Mouse (Mus musculus) intestine, embryonic 15.5 days (tissue): ENCODE results near the gene Trpm3. TPM values are rescaled to one million over a fixed set of nuclear protein-coding genes. Genes with fewer than 3 reads are reported as not detected.
A peak's percentile ranks its signal among the peaks of the same experiment; 100 is the strongest.

Experiments used
- ATAC-seq: fragments of 200-750 bp; cut with Nextera tagmentation; 2 replicates; pipeline ENCODE4 v1.8.0; 2017; ENCODE audit warnings: moderate TSS enrichment, moderate library complexity
- H3K27ac ChIP-seq: fragments of 300-500 bp; sonication (generic); 2 replicates; pipeline ENCODE4 v1.5.1; 2015; ENCODE audit warnings: mild to moderate bottlenecking, inconsistent platforms
- H3K27me3 ChIP-seq: fragments of 300-500 bp; sonication (generic); replicated peaks from 2 replicates; pipeline ENCODE4 v1.6.1; 2015; ENCODE audit warnings: inconsistent platforms
- H3K36me3 ChIP-seq: fragments of 300-500 bp; sonication (generic); 2 replicates; pipeline ENCODE4 v1.6.1; 2015; ENCODE audit warnings: inconsistent platforms
- H3K4me1 ChIP-seq: fragments of 300-500 bp; sonication (generic); replicated peaks from 2 replicates; pipeline ENCODE4 v1.6.1; 2015; ENCODE audit warnings: inconsistent platforms
- H3K4me2 ChIP-seq: fragments of 300-500 bp; sonication (generic); replicated peaks from 2 replicates; pipeline ENCODE4 v1.6.1; 2015; ENCODE audit warnings: mild to moderate bottlenecking, inconsistent platforms
- H3K4me3 ChIP-seq: fragments of 300-500 bp; sonication (generic); replicated peaks from 2 replicates; pipeline ENCODE4 v1.5.1; 2015; ENCODE audit warnings: inconsistent platforms
- H3K9ac ChIP-seq: fragments of 300-500 bp; sonication (generic); 2 replicates; pipeline ENCODE4 v1.6.1; 2015; ENCODE audit warnings: inconsistent platforms
- H3K9me3 ChIP-seq: fragments of 300-500 bp; sonication (generic); 2 replicates; pipeline ENCODE4 v1.6.1; 2016; ENCODE audit warnings: inconsistent platforms
- WGBS: fragments of 180-500 bp; shearing (Covaris S2); methylation state at CpG from one replicate; pipeline ENCODE4 v1.1.7; 2015; 5-methylcytosine and 5-hydroxymethylcytosine counted together
- polyA plus RNA-seq: library from polyadenylated mRNA; unstranded; fragments of >200 nt; fragmentation: Nextera tagmentation; extraction: Ambion mirVana; gene quantifications from 2 replicates; pipeline ENCODE4 v1.2.1, GENCODE M21; 2015

Gene Trpm3
- polyA plus RNA-seq, 1 experiment from 2014 or later: 0.26 TPM

DNA sequence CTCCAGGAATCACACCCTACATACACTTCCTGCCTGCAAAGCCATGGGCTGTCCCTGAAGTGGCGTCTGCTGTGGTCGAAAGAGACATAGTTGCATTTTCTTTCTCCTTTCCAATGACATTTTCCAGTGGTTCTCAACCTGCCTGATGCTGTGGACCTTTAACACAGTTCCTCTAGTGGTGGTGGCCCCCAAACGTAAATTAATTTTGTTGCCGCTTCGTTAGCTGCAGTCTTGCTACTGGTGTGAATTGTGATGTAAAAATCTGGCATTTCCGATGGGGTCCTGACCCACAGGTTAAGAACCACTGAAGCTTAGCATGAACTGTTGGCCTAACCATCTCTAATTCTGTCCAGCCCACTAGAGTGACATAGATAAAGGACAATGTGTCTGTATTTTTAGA is 771.8 kb downstream of the Trpm3 start:
- H3K9ac ChIP-seq: no peak overlapping the region
- no peaks in the 10 kb centered on the region for H3K9me3 ChIP-seq
- H3K36me3 ChIP-seq: no peaks in the 10 kb centered on the region
- no peaks in the 10 kb centered on the region for H3K4me1 ChIP-seq
- ATAC-seq: no peak
- no peak overlapping the region for H3K4me2 ChIP-seq
- no peak overlapping the region for H3K4me3 ChIP-seq
- no peaks in the 10 kb centered on the region for H3K27me3 ChIP-seq
- WGBS: 84% methylated on average over 6 of the region's 6 CpGs
- no peak overlapping the region for H3K27ac ChIP-seq

DNA sequence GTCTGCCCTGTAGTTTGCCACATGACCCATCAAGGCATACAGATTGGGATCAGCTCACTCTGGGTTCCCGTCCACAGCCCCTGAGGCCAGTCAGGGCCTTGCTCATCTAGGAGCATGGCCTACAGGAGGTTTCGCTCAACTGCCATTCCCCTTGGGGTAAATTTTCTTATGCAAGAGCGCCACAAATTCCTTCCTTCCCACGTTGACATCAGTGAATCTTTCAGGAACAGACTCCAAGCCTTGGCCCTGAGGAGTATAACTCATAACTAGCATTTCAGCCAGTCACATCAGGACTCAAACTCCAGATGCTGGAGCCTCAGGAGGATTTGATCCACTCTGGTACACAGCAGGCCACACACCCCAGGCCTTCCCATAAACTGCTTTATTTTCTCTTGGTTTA is 774.1 kb downstream of the Trpm3 start:
- Histone ChIP-seq H3K36me3 (no peaks in the 10 kb centered on the region), H3K9ac (no peak overlapping the region), H3K9me3 (no peaks in the 10 kb centered on the region), H3K4me2 (no peak overlapping the region), H3K4me1 (peaks cover 15% of the 10 kb centered on the region; the same call in 1 of the 2 replicates), H3K4me3 (no peak overlapping the region), H3K27ac (no peak overlapping the region), H3K27me3 (no peaks in the 10 kb centered on the region)
- no peak for ATAC-seq
- WGBS: 82% methylated on average over 4 of the region's 4 CpGs

DNA sequence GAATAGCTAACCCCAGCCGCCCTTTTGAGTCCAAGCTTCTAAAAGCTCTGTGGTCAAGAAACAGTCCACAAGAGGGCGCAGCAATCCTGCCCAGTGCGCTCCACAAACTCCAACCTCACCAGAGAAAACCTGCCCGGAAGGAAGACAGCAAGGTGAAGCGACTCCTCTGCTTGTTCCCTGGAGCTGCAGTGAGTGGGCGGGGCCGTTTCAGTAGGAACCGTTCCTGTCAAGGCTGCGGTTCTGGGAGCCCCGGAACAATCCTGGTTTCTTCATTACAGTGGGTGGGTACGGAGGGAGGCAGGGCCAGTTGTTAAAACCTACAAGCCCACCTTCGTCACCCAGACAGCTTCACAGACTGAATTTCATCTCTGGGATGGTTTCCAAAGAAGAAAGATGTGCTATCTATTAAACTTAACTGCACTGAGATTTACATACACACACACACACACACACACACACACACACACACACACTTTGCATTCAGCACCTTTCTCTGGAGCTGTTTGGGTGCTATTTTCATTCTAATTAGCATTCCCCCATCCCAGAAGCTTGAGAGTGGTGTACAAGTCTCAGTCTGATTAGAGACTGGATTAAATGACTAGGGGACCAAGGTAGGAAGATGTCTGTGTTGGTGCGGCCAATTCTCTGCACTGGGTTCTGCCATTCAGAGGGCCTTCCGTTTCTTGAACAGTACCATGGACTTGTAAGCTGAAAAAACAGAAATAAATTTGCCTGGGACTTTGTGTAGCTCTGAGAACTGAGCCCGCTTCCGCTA is 777.2 kb downstream of the Trpm3 start:
- H3K36me3 ChIP-seq: no peaks in the 10 kb centered on the region
- 0 out of 2 replicates have a peak overlapping the region, but pooled peaks have one; percentile 36 for H3K9ac ChIP-seq
- peak; percentile 78 for ATAC-seq
- peaks cover 15% of the 10 kb centered on the region; the same call in 1 of the 2 replicates for H3K4me1 ChIP-seq
- 12% methylated on average over 16 of the region's 16 CpGs for WGBS
- peak overlapping the region; percentile 58 for H3K27ac ChIP-seq
- peak overlapping the region; percentile 26 for H3K4me3 ChIP-seq
- no peaks in the 10 kb centered on the region for H3K9me3 ChIP-seq
- H3K27me3 ChIP-seq: no peaks in the 10 kb centered on the region
- peak overlapping the region; percentile 67 for H3K4me2 ChIP-seq

DNA sequence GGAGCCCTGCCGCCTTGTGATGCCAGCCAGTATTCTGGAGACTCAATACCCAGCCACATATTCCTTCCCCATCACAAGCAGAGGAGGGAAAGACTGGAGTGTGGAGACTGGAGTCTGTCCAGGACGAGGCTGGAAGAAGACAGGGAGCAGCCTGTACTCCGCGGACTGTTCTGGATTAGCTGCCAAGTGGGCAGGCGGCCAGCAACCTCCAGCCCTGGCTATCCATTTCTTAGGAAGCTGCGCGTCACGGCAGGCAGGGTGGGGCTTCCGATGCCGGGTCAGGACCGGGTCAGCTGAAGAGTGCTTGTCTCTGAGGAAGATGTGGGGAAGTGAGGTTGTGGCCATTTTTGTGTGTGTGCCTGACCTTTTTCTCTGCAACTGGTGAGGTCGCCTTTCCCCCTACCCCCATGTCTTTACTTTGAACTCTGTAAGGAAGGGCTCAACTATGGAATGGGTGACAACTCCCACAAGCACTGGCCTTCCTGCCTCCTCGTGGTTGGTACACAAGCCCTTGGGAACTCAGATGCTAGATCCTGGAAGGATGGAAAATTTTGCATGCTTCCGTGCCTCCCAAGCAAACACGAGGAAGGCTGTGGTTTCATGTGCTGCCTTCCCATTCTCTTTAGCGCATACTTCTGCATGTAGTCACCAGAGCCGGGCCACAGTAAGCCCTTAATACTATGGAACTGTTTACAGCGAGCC is 777.9 kb downstream of the Trpm3 start:
- ATAC-seq: peak; percentile 96
- Histone ChIP-seq H3K36me3 (no peaks in the 10 kb centered on the region), H3K27ac (peak overlapping the region; percentile 76), H3K4me2 (peak overlapping the region; percentile 67), H3K9me3 (no peaks in the 10 kb centered on the region), H3K4me1 (peaks cover 15% of the 10 kb centered on the region; the same call in 1 of the 2 replicates), H3K9ac (no peak overlapping the region), H3K27me3 (no peaks in the 10 kb centered on the region), H3K4me3 (no peak overlapping the region)
- 29% methylated on average over 18 of the region's 18 CpGs for WGBS

DNA sequence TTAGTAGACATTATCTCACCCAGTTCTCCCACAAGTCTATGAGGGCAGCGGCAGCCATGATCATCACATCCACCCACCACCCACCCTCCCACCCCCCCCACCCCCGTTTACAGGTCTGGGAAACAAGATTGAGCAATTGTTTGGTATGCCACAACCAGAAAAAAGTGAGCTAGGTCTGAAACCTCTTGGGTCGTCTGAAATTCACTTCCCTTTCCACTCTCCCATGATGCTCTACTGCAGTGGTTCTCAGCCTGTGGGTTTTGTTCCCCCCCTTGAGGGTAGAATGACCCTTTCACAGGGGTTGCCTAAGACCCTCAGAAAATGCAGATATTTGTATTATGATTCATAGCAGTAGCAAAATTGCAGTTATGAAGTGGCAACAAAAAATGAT is 778.5 kb downstream of the Trpm3 start:
- peak overlapping the region; percentile 67; the same call in 1 of the 2 replicates for H3K4me2 ChIP-seq
- H3K4me1 ChIP-seq: peaks cover 15% of the 10 kb centered on the region; the same call in 1 of the 2 replicates
- no peak for ATAC-seq
- H3K4me3 ChIP-seq: no peak overlapping the region
- WGBS: 53% methylated on average over 3 of the region's 3 CpGs
- no peaks in the 10 kb centered on the region for H3K9me3 ChIP-seq
- peak overlapping the region; percentile 76 for H3K27ac ChIP-seq
- no peak overlapping the region for H3K9ac ChIP-seq
- H3K36me3 ChIP-seq: no peaks in the 10 kb centered on the region
- no peaks in the 10 kb centered on the region for H3K27me3 ChIP-seq

DNA sequence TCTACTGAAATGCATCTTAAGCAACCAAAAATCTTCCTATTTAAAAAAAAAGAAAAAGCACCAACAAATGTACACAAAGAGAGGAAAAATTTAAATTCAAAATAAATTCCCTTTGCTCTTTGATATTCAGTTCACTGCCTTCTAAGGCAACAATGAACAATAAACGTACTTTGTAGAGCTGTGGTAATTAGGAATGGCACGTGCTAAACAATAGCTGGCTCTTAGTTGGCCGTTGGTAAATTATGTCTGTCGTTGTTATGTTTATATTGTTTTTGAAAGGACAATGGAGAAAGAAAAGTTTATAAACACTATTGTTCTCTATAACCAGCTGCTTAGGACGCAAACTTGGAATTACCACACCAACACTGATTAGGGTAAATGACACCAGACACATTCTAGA is 782.1 kb downstream of the Trpm3 start:
- 67% methylated on average over 5 of the region's 5 CpGs for WGBS
- H3K4me1 ChIP-seq: peaks cover 13% of the 10 kb centered on the region; the same call in 1 of the 2 replicates

DNA sequence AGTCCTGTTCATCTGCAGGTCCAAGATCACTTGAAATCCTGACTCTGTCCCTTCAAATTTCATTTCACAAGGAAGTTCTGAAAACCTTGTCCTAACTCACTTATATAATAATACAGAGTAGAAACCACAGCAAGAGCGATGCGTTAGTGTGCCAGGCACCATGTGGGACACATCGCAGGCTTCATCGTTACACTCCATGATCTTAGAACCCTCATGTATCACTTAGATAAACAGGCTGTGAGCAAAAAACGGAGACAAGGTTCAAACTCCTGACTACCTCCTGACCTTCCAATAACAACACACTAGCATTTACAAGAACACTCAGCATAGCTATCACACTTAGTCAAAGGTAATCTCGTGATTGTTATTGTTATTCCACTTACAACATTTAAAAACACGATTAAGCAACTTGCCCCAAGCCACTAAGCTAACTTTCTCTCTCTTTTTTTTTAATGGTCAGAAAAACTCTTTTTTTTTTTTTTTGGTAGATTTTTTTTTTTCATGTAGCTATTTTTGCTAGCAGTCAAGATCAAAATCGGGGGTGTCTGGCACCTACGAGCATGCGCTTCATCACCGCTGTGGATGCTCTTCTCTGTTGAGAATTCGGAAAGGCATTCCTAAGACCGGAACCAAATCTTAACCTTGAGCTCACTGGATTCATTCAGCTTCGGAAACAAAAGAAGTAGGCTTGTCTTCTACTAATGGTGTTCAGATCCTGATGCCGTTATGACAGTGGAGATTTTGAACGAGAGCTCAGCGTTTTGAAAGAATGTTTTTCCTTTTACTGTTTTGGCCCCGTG is 784.2 kb downstream of the Trpm3 start:
- H3K4me2 ChIP-seq: no peak overlapping the region
- H3K4me3 ChIP-seq: no peak overlapping the region
- H3K4me1 ChIP-seq: no peaks in the 10 kb centered on the region
- no peaks in the 10 kb centered on the region for H3K36me3 ChIP-seq
- no peak overlapping the region for H3K27ac ChIP-seq
- 85% methylated on average over 18 of the region's 18 CpGs for WGBS
- H3K27me3 ChIP-seq: no peaks in the 10 kb centered on the region
- H3K9me3 ChIP-seq: no peaks in the 10 kb centered on the region
- no peak overlapping the region for H3K9ac ChIP-seq
- no peak for ATAC-seq

More for the DNA sequence above, 782.1 kb downstream of the Trpm3 start:
- H3K36me3 ChIP-seq: no peaks in the 10 kb centered on the region
- H3K27me3 ChIP-seq: no peaks in the 10 kb centered on the region
- H3K4me3 ChIP-seq: no peak overlapping the region
- H3K27ac ChIP-seq: no peak overlapping the region
- H3K9me3 ChIP-seq: no peaks in the 10 kb centered on the region
- no peak overlapping the region for H3K9ac ChIP-seq
- no peak for ATAC-seq
- no peak overlapping the region for H3K4me2 ChIP-seq

DNA sequence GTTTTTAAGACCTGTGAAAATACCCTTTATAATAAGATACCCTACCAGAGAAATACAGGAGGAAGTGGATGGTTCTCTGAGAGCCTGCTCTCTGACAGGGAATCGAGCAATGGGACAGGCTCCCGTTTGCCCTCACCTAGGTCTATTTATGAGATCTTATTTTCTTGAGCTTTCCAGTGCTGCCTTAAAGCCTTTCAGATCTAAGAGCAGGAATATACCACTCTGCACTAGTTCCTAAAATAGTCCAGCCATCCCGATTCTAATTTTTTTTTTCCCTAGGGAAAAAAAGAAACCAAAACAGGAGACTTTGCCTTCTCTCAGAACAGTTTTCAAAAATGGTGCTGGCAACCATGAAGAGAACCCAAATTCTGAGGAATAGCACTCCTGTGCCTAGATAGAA is 786.4 kb downstream of the Trpm3 start:
- WGBS: 74% methylated on average over 3 of the region's 3 CpGs
- ATAC-seq: no peak
- H3K9ac ChIP-seq: no peak overlapping the region

DNA sequence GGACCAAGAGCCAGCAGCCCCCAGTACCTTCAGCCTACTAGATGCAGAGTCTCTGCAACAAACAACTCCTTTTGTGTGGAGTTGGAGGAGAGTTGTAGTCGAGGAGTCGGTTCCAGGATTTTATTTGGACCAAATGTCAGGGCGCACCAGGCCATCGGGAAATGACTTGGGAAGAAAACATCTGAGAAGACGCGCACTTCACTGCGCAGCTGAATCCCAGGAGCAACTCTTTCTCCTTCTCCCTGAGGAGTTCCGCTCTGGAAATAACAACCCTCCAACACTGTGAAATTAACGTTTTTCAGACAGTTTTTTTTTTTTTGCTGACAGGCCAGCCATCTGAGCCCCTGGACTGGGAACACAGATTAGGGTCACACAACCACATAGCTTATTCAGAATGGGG is 787.9 kb downstream of the Trpm3 start:
- WGBS: 77% methylated on average over 9 of the region's 9 CpGs
- H3K4me2 ChIP-seq: no peak overlapping the region
- no peaks in the 10 kb centered on the region for H3K27me3 ChIP-seq

More for the DNA sequence above, 786.4 kb downstream of the Trpm3 start:
- H3K9me3 ChIP-seq: no peaks in the 10 kb centered on the region
- H3K27me3 ChIP-seq: no peaks in the 10 kb centered on the region
- no peak overlapping the region for H3K4me3 ChIP-seq
- no peaks in the 10 kb centered on the region for H3K4me1 ChIP-seq
- H3K36me3 ChIP-seq: no peaks in the 10 kb centered on the region
- H3K27ac ChIP-seq: no peak overlapping the region
- no peak overlapping the region for H3K4me2 ChIP-seq

DNA sequence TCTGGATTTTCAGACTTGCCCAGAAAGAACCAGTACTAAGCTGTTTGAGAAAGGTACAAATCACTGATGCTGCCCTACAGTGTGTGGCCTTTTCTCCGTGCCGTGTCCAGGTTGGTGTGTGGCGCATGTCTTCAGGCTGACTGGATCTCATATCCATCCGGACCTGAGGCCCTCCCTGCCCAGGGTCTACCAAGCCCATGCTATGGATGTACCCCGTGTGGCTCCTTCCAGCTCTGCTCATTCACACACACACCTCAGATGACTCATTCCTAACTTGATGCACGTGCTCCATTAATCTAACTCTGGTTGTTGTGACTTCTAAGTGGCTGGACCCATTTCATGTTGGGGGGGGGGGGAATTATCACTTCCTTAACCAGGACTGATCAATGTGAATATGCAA is 789.5 kb downstream of the Trpm3 start:
- no peaks in the 10 kb centered on the region for H3K27me3 ChIP-seq
- no peaks in the 10 kb centered on the region for H3K36me3 ChIP-seq
- no peak overlapping the region for H3K27ac ChIP-seq
- WGBS: 91% methylated on average over 6 of the region's 6 CpGs
- ATAC-seq: no peak
- no peak overlapping the region for H3K9ac ChIP-seq
- no peak overlapping the region for H3K4me2 ChIP-seq
- no peak overlapping the region for H3K4me3 ChIP-seq
- no peaks in the 10 kb centered on the region for H3K9me3 ChIP-seq
- H3K4me1 ChIP-seq: 0 out of 2 replicates have a peak, but pooled peaks cover 2% of the 10 kb centered on the region

More for the DNA sequence above, 787.9 kb downstream of the Trpm3 start:
- H3K9ac ChIP-seq: no peak overlapping the region
- H3K4me3 ChIP-seq: no peak overlapping the region
- H3K36me3 ChIP-seq: no peaks in the 10 kb centered on the region
- H3K27ac ChIP-seq: no peak overlapping the region
- H3K9me3 ChIP-seq: no peaks in the 10 kb centered on the region
- no peak for ATAC-seq
- H3K4me1 ChIP-seq: 0 out of 2 replicates have a peak, but pooled peaks cover 2% of the 10 kb centered on the region

DNA sequence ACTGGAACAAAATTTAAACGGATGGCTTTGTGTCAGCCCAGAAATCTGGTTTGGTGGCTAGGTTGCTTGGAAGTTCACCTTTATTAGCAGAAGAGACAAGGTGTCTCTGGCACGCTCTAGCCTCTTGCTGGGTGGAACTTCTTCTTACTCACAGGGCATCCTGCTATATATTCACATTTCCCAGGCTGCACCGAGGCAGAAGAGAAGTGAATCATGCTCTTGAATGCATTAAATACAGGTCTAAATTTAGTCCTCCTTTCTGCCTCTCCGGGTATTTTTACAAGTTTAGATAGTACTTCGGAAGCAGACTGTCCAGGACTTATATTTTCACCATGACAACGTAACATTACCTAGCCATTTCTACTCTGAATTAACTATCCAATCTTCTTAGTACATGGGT is 790.9 kb downstream of the Trpm3 start:
- no peaks in the 10 kb centered on the region for H3K9me3 ChIP-seq
- H3K4me2 ChIP-seq: no peak overlapping the region
- H3K4me1 ChIP-seq: 0 out of 2 replicates have a peak, but pooled peaks cover 2% of the 10 kb centered on the region
- H3K4me3 ChIP-seq: no peak overlapping the region
- no peaks in the 10 kb centered on the region for H3K36me3 ChIP-seq
- ATAC-seq: no peak
- H3K27ac ChIP-seq: no peak overlapping the region
- H3K9ac ChIP-seq: no peak overlapping the region
- H3K27me3 ChIP-seq: no peaks in the 10 kb centered on the region
- WGBS: 81% methylated on average over 6 of the region's 6 CpGs

DNA sequence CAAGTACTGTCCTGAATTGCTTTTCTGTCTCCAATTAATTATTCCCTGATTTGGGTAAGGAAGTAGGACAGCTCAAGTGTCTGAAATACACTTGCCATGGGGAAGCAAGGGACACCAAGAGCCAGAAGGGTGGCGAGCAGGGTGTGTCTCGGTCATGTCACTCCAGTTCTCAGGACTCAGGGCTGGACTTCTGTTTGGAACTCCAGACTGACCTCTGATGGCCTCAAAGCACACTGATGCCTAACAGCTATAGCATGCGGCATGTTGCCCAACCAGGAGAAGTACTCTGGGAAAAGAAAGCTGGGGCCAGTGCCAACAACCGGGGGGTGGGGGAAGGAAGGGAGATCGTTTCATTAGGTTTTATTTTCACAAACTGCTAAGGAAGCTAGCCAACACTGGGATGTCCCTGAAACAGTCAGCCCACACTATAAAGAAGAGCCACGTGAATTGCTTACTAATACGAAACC is 791.6 kb downstream of the Trpm3 start:
- Histone ChIP-seq H3K4me1 (0 out of 2 replicates have a peak, but pooled peaks cover 2% of the 10 kb centered on the region), H3K4me2 (no peak overlapping the region), H3K36me3 (no peaks in the 10 kb centered on the region), H3K4me3 (no peak overlapping the region), H3K27ac (no peak overlapping the region), H3K9ac (no peak overlapping the region), H3K9me3 (no peaks in the 10 kb centered on the region), H3K27me3 (no peaks in the 10 kb centered on the region)
- no peak for ATAC-seq
- 63% methylated on average over 7 of the region's 7 CpGs for WGBS
